Mouse (Mus musculus) c-Kit-positive CD71-positive TER-119-negative erythroid progenitor cells, embryonic 14.5 days (primary cell): ENCODE data around the gene Pdpr.
"Not testable (repeated sequence)": the region's sequence is repeated elsewhere in the genome, so short reads cannot be mapped to it uniquely, and the experiment has no call there.

Experiments used
- DNase-seq: peaks from one replicate; pipeline ENCODE4 v3.0.0-alpha.2; 2013; ENCODE audit warnings: low read depth

Pdpr gene

DNA sequence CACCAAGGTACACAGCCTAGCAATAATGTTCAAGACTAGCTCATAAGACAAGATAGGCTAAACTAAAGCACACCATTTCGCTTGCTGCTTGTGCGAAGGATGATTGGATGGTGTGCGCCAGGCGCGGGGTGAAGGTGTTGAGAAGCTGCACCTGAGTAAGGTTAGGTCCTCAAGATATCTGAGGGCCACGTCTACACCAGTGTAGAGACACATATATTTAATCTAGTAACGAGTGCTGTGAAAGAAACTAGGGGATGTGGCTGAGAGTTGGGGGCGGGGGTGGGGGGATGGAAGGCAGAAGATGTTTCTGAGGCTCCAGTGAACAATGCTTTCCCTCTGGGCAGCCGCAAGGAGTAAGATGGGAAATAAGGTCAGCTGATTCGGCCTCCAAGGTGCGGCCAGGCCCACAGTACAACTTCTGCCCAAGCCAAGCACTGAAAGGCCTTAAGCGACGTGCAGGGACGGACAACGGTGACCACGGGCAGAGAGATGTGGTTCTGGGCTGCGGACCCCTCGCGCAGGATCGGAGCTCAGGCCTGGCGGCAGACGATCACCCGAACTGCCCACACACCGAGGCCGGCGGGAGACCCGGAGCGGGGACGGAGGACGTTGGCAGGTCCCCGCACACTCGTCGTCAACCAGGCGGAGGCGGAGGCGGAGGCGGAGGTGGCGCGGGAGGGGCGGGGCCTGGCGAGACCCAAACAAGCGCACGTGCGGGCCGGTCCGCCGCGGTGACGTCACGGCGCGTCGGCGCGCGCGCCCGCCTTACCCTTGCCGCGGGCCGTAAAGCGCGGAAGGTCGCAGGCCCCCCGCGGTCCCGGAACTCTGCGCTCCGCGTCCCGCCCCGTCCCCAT is at the start of gene Pdpr:
TSS of gene Pdpr (plus strand) at position 766 of the 854 bp plus-strand sequence.
- peak; percentile 79 for DNase-seq

DNA sequence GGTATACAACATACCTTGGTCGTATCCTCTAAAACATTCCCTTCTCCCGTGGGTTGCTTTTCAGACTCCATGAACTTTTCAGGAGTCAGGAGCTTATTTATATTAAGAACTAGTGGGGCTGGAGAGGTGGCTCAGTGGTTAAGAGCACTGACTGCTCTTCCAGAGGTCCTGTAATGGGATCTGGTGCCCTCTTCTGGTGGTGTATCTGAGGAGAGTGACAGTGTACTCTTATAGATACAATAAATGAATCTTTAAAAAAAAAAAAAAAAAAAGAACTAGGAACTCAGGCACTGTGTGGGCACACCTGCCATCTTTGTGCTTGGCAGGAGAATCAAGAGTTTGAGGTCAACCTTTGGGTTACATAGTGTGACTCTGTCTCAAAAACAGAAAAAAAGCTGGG is 45.7 kb upstream of the Pdpr start:
- no peak for DNase-seq

DNA sequence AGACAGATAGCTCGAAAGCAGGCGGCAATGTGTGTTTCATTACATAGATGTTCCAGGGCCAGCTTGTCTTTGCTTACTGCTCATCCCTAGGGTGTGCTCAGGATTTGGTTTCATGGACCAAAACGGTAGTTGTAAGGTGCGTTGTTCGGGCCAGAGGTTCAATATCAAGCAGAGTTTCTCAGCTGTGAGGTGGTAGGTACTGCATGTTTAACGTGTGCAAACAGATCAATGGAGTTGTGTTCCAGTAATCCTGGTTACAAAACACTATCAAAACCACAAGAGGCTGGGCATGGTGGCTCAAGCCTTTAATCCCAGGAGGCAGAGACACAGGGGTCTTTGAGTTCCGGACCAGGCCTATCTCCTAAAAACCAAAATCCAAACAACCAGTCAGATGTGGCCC is 45.3 kb upstream of the Pdpr start:
- no peak for DNase-seq

DNA sequence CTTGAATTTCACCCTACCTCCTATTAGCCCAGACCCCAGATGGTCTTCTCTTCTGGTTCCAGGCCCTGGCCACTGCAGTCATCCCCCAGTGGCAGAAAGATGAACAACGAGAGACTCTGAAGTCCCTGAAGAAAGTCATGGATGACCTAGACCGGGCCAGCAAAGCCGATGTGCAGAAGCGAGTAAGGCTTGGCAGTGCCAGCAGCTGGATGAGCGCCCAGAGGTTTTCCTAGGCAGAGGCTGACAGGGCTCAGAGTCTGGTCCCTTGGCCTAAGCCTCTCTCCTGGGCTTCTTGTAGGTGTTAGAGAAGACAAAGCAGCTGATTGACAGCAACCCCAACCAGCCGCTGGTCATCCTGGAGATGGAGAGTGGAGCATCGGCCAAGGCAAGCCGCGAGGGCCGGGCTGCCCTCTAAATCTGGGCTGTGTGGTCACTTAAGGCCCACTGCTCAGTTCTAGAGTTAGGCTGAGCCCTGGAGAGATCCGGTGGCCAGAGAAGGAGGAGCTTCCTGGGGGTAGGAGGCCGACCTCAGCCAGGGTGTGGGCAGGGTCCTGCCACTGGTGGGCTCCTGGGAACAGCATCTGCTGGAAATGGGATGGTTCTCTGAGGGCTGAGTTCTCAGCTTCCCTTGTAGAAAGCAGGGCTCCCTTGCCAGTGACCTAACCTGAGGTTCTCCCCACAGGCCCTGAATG is 40.5 kb upstream of the Pdpr start:
- no peak for DNase-seq

DNA sequence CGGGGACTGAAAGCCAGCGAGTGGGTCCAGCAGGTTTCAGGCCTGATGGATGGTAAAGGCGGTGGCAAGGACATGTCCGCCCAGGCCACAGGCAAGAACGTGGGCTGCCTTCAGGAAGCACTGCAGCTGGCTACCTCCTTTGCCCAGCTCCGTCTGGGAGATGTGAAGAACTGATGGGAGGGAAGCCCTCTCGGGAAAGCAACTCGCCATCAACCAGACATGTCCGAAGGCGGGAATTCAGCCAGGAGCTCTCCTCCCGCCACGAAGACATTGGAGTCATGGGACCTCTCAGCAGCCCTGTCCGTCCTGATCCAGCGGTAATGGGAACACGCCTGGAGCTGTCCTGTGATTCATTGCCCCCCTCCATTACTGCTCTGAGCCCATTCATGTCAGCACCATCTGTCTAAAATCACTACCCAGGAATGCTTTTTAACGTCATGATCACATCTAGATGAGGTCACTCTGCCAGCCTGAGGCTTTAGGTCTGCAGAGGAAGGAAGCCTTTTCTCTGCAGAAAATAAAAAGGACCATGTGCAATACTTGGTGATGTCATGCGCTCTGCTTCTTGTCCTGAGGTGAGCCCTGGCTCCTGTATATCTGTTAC is 39.3 kb upstream of the Pdpr start:
- DNase-seq, result no peak

DNA sequence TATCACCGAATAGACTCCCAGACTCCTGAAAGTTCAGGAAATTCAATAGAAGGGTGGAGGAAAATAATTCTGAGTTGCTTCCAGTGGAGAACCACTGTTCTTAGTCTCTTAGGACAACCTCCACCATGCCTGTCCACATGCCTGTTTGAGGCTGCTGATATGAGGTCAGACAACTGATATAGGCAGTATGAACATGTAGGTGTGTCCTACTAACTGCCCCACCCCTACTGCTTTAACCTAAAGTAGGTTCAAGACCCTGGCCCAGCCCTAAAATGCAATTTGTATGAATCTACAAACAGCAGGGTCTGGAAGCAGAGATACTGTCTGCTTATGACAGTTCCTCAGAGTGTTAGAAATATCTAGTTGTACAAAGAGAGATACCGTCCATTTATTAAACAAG is 38.8 kb upstream of the Pdpr start:
- no peak for DNase-seq

DNA sequence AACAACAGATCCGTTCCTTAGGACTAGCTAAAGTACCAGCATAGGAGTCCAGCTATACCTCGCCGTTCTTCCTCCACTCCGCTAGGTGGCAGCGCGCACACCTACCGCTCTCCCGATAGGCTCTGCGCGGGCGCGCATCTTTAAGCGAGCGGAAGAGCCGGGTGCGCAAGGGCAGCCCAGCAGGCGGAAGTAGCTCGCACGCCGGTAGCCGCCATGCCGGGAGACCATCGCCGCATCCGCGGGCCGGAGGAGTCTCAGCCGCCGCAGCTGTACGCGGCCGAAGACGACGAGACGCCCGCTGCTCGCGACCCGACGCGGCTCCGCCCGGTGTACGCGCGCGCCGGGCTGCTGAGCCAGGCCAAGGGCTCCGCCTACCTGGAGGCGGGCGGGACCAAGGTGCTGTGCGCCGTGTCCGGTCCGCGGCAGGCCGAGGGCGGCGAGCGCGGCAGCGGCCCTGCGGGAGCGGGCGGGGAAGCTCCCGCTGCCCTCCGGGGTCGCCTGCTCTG is 38.2 kb upstream of the Pdpr start, which contains the start of gene Exosc6:
TSS of gene Exosc6 (plus strand) at position 182 of the 506 bp plus-strand sequence.
- DNase-seq, result peak; percentile 92

DNA sequence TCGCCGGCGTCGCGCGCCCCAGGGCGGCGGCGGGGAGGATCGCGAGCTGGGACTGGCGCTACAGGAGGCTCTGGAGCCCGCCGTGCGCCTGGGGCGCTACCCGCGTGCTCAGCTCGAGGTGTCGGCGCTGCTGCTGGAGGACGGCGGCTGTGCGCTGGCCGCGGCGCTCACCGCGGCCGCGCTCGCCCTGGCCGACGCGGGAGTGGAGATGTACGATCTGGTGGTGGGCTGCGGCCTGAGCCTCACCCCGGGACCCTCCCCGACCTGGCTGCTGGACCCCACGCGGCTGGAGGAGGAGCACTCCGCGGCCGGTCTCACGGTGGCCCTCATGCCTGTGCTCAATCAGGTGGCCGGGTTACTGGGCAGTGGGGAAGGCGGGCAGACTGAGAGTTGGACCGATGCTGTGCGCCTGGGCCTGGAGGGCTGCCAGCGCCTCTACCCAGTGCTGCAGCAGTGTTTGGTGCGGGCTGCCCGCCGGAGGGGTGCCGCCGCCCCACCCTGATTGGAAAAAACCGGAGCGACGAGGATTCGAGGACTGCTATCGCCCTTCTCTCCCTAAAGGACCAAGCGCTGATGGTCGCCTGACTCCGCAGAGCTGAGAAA is 37.6 kb upstream of the Pdpr start:
- DNase-seq, result no peak

DNA sequence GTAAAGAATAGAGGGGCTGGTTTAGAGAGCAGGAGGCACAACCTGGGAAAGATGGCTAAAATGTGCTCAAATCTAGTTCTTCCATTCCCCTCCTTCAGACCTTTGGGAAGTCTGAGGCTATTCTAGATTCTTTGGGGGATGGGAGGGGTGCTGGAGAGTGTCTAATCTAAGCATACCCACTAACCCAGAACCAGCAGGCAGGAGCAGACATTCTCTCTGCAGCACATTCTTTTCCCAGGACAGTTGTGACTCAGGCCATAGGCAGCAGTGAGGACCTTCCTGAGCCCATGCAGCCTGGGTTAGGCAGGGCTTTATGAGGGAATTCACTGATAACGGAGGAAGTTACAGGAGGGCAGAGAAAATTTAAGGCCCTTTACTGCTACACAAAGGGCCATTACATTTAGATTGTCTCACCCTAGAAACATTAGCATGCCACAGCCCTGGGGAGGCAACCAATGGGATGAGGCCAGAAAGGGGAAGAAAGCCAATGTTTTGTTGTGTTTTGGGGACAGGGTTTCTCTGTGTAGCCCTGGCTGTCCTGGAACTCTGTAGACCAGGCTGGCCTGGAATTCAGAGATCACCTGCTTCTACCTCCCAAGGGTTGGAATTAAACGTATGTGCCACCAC is 35.4 kb upstream of the Pdpr start:
- DNase-seq, result no peak

DNA sequence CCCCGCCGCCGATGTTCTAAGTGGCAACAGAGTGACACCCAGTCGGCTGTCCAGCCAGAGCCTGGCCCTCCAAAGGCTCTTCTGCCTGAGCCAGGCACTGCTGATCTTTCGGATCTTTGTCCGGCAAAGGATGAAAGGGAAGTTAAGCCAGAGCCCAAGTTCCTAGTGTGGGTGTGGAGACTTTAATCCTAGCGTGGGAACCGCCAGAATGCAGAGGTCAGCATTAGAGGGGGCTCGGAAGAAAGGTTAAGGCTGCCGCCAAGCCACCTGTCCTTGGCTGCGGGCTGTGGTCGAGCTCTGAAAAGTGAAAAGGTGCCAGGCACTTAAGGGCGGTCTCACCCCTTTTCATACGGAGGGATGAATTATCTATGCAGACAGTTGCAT is 32.8 kb upstream of the Pdpr start:
- no peak for DNase-seq

DNA sequence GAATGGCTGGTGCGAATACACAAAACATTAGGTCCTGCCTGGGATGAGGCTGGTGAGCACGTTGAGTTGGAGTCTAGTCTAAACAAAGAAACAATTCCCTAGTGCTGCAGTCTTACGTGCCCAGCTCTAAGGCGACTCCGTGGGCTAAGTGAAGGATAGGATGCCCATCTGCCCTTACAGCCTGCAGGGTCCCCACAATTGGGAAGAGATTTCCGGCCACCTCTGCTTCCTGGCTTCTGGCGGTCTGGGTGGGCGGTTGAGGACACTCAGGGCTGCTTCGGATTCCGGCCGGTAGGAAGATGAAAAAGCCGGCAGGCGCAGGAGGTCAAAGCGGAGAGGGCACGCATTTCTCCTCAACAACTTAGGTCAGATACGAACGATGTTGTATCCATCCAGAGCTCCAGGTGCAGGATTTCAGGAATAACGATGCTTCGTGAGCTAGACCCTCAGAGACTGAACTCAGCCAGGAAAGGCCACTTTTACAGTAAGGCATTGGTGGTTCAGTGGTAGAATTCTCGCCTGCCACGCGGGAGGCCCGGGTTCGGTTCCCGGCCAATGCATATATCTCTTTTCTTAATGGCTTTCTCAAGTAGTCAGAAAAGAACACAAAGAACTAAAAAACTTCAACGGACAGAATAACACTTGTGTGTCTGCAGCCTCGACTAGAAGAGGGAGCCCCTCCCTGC is 32.2 kb upstream of the Pdpr start:
- DNase-seq, result peak; percentile 69

DNA sequence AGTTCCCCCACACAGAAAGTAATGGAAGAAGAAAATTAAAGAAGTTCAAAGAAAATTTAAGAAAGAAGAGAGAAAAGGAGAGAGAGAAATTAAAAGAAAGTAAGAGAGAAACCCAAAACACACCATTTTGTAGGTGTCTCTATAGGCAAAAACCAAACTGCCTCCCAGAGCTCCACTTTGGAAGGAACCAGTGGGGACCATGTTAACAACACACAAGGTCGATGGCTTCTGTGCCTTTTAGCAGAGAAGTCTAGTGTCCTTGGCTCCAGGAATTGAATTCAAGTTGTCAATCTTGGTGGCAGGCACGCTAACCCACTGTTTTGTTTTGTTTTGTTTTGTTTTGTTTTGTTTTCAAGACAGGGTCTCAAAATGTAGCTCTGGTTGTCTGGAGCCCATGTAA is 31.5 kb upstream of the Pdpr start:
- no peak for DNase-seq

DNA sequence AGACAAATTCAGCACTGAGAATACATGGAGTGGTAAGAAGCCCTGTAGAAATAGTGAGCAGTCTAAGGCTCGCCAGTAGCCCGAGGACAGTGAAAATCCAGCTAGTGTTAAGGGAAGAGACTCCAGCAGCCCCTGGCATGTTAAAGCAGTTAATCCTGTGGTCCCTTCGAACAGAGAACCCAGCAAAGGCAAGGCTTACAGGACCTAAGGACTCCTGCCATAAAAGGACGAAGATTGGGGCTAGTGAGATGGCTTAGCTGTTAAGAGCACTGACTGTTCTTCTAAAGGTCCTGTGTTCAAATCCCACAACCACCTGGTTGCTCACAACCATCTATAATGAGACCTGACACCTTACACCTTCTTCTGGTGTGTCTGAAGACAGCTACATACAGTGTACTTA is 28.1 kb upstream of the Pdpr start:
- DNase-seq, result no peak

DNA sequence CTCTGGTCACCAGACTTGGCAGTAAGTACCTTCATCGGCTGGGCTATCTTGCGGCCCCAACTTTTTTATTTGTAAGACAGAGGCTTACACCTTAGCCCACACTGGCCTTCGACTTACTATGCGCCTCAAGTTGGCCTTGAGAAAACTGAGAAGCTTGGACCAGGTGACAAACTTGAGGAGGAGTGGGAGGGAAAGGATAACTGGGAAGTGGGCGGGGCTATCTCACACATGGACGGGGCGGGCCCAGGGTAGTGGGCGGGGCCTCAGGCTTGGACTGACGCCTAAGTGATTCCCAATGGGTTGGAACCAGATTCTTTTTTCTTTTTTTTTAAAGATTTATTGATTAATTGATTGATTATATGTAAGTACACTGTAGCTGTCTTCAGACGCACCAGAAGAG is 27.0 kb upstream of the Pdpr start:
- no peak for DNase-seq

DNA sequence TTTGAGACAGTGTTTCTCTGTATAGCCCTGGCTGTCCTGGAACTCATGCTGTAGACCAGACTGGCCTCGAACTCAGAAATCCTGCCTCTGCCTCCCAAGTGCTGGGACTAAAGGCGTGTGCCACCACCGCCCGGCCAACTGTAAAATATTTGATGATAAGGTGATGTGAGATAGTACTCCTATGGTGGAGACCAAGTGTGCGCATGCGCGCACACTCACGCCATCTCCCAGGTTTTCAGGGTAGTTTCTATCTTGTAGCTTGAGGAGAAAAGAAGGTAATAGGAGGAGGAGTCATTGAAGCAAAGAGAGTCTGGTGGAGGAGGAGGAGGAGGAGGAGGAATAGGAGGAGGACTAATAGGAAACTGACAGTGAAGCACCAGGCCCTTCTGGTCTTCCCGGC is 25.8 kb upstream of the Pdpr start:
- DNase-seq, result not testable (repeated sequence)

DNA sequence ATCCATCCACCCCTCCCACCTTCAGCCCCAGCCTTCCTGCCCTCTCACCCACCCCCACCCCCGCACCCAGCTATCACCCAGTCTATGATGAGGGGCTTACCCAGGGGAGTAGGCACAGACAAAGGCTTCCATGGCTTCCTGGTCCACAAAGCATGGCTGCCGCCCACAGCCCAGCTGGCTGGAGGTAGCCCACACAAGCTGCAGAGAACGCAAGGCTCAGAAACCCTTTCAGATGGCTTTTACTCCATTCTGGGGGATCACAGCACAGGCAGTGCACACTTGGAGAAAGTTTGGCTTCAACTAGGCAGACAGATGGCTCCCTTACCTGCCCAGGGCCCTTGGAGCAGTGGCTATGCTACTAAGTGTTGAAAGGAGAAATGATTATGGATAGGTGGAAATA is 18.5 kb upstream of the Pdpr start:
- DNase-seq, result no peak

DNA sequence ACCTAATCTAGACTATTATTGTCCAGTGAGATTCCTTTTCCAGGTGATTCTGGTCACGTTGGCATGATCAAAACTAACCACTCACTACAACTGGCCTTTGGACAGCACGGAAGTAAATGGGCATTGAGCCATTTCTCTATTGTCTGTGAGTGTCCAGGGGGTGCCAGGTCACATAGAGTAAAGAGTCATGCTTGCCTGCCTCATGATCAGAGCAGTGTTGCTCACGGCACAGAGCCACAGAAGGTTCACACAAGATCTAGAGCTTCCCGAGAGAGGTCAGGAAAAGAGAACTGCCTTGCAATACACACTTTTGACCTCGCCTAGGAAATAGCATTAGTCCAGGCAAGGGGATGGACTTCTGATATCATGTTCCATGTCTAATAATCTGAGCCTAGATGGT is 15.0 kb upstream of the Pdpr start:
- DNase-seq, result no peak

DNA sequence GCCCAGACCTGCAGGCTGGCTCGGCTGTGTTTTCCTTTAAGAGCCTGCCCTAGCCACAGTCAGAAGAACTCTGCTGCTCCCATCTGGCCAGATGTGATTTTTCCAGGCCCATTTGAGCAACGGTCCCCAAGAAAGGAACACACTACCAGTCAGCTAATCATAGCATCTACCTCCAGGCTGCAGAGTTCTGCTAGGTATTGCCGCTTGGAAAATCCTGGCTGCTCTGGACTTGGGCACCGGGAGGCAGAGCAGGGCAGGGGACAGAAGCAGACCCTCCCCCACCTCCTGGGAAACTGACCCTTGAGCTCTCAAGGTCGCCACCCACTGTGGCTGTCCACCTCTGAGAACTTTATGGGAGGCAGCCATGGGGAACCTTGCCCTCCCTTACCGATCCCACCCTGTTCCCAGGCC is 14.6 kb upstream of the Pdpr start:
- DNase-seq, result no peak

DNA sequence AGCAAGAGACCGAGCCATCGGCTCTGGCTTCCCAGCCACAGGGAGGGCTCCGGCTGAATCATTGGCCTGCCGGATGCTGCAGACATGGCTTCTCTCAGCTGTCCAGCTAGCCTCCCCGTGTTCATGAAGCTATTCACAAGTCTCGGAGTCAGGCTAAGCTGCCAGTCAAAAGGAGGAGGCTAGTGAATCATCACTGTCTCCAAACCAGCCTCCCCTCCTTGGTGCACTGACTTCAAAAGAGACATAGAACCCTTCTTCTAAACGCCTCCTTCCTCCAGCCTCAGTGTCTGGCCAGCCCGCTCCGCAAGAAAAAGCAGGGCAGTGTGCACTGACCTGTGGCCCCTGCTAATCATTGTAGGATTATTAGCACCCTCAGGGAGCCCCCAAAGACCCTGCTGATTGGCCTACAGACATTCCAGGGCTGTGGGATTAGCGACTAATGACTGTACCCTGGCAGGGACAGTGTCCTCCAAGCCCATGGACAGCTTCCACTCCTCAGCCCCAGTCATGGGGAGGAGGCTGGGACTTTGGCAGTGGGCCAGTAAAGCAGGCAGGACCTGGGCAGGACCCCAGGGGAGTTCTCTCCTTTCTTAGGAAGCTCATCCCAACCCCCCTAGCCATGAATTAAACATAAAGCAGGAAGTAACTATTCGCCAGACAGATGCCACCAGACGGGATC is 12.7 kb upstream of the Pdpr start:
- no peak for DNase-seq

DNA sequence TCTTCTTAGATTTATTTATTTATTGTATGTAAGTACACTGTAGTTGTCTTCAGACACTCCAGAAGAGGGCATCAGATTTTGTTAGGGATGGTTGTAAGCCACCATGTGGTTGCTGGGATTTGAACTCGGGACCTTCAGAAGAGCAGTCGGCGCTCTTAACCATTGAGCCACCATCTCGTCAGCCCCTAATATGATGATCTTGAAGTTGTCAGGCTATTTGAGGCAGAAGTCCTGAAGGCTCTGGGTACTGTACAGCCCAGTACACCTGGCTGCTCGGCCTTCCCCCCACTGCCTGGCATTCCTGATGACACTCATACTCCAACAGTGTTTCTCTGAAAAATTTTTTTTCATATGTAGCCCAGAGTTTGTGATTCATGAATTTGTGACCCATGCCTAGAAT is 10.5 kb upstream of the Pdpr start:
- not testable (repeated sequence) for DNase-seq

DNA sequence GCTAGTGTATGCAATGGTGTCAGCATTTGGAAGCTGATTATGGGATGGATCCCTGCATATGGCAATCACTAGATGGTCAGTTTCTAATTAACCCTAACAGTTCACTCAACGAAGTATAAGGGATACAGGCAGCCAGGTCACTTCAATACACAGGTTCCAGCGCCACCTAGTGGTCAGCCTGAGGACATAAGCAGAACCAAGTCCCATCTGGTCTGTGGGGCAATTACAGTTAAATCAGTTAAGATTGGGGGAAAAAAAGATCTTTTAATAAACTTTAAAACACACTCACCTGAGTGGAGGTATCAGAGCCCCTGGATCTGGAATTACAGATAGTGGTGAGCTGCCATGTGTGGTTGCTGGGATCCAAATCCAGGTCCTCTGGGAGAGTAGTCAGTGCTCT is 4.3 kb upstream of the Pdpr start:
- peak; percentile 61 for DNase-seq
